Mouse (Mus musculus) inflammation-experienced regulatory T-cells, adult 6 months (primary cell): ENCODE results near the gene Itga2b. TPM values are rescaled to one million over a fixed set of nuclear protein-coding genes. Genes with fewer than 3 reads are reported as not detected.
A peak's percentile ranks its signal among the peaks of the same experiment; 100 is the strongest.

Experiments
- ATAC-seq: one replicate; pipeline ENCODE4 v1.8.0; 2017
- polyA plus RNA-seq, 3 experiments: library from polyadenylated mRNA; unstranded; fragments of 100-300 nt; shearing (Covaris generic); gene quantifications; one replicate each; pipeline ENCODE4 v1.2.1; 2017

The Itga2b gene
- polyA plus RNA-seq, 3 experiments from 2014 or later, result 0.45 to 2.0 (median 0.94) TPM

GRCm38 (mm10) chr11:102455740-102456396 lies 14.1 kb downstream of the Itga2b start:
- no peak for ATAC-seq

- no peak for ATAC-seq
Observed at GRCm38 (mm10) chr11:102453131-102453530, 16.8 kb downstream of the Itga2b start.

- no peak for ATAC-seq
Observed at GRCm38 (mm10) chr11:102449043-102450008, 20.6 kb downstream of the Itga2b start.

- no peak for ATAC-seq
Observed at GRCm38 (mm10) chr11:102448327-102448726, 21.6 kb downstream of the Itga2b start.

GRCm38 (mm10) chr11:102447497-102447896 lies 22.4 kb downstream of the Itga2b start, which contains the start of gene Fam171a2:
Fam171a2 (minus strand) TSS chr11:102447682.
- peak; percentile 61 for ATAC-seq

- ATAC-seq, result no peak
Observed at GRCm38 (mm10) chr11:102446581-102447461, 23.1 kb downstream of the Itga2b start.

GRCm38 (mm10) chr11:102445891-102446361 lies 24.0 kb downstream of the Itga2b start:
- no peak for ATAC-seq

- no peak for ATAC-seq
Observed at GRCm38 (mm10) chr11:102445264-102445890, 24.5 kb downstream of the Itga2b start.

- ATAC-seq, result no peak
Observed at GRCm38 (mm10) chr11:102444781-102445180, 25.1 kb downstream of the Itga2b start.

- no peak for ATAC-seq
Observed at GRCm38 (mm10) chr11:102444321-102444720, 25.6 kb downstream of the Itga2b start.

- ATAC-seq, result no peak
Observed at GRCm38 (mm10) chr11:102443740-102444139, 26.2 kb downstream of the Itga2b start.

GRCm38 (mm10) chr11:102442089-102442488 lies 27.8 kb downstream of the Itga2b start:
- no peak for ATAC-seq

- no peak for ATAC-seq
Observed at GRCm38 (mm10) chr11:102441434-102441833, 28.5 kb downstream of the Itga2b start.

GRCm38 (mm10) chr11:102440255-102440654 lies 29.7 kb downstream of the Itga2b start:
- ATAC-seq, result no peak

- no peak for ATAC-seq
Observed at GRCm38 (mm10) chr11:102439093-102440082, 30.5 kb downstream of the Itga2b start.

GRCm38 (mm10) chr11:102438212-102439092 lies 31.5 kb downstream of the Itga2b start:
- no peak for ATAC-seq

GRCm38 (mm10) chr11:102437120-102438061 lies 32.5 kb downstream of the Itga2b start:
- ATAC-seq, result no peak

- ATAC-seq, result no peak
Observed at GRCm38 (mm10) chr11:102436471-102436790, 33.5 kb downstream of the Itga2b start.
